In the genomic region with DNA sequence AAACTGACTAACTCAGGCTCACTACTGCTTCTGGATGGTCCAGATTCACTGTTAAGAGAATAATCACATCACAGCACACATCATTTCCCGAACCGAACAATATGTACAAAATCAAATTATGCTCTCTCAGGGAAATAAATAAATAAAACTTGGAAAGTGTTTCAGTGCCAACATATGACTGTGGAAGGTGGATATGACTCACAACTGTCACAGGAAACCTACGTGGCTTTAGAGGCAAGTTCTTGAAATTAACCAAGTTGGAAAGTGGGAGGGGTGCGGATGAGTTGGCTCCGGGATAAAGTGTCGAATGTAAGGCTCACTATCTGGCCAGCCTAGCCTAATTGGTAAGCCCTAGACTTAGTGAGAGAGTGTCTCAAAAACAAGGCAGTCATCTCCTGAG, we compare ENCODE assay signal across 17 mouse cellular contexts.
"Had no signal": no experiment of that assay in that cellular context is flagged by ENCODE, and none has a peak within 500 bp of the region (broad histone marks: within the 10 kb centered on the region; RNA-seq: fewer than 3 reads in every experiment).

No protein-coding gene starts in this region.

- H3K9ac ChIP-seq: liver, embryonic 13.5 days; liver, embryonic 15.5 days; lung, embryonic 15.5 days; midbrain, embryonic 12.5 days; neural tube, embryonic 12.5 days; stomach, embryonic 15.5 days had no signal

- H3K36me3 ChIP-seq: liver, embryonic 13.5 days; liver, embryonic 15.5 days; lung, embryonic 15.5 days; midbrain, embryonic 10.5 days; midbrain, embryonic 12.5 days; neural tube, embryonic 12.5 days; stomach, embryonic 15.5 days had no signal

- H3K4me2 ChIP-seq: liver, embryonic 13.5 days; liver, embryonic 15.5 days; lung, embryonic 15.5 days; midbrain, embryonic 12.5 days; neural tube, embryonic 12.5 days; stomach, embryonic 15.5 days had no signal

- ATAC-seq: midbrain, embryonic 16.5 days had no signal

- H3K4me1 ChIP-seq: lung, embryonic 15.5 days; neural tube, embryonic 12.5 days; stomach, embryonic 15.5 days had no signal

- H3K4me3 ChIP-seq: liver, embryonic 13.5 days; liver, embryonic 15.5 days; lung, embryonic 15.5 days; midbrain, embryonic 10.5 days; midbrain, embryonic 12.5 days; myocyte; neural tube, embryonic 12.5 days; stomach, embryonic 15.5 days had no signal

- H3K27me3 ChIP-seq: liver, embryonic 13.5 days; liver, embryonic 15.5 days; lung, embryonic 15.5 days; neural tube, embryonic 12.5 days; stomach, embryonic 15.5 days had no signal

- H3K9me3 ChIP-seq: liver, embryonic 13.5 days; liver, embryonic 15.5 days; lung, embryonic 15.5 days; midbrain, embryonic 10.5 days; midbrain, embryonic 12.5 days; neural tube, embryonic 12.5 days; stomach, embryonic 15.5 days had no signal

- DNase-seq: liver, embryonic 13.5 days; lung, adult 18-20 months; lung, postnatal 10 days; lung, postnatal 4 days; midbrain, embryonic 14.5 days; right cerebral cortex, postnatal 25 days; thymus, adult 2 months; thymus, postnatal 25 days had no signal

- H3K27ac ChIP-seq: liver, embryonic 13.5 days; liver, embryonic 15.5 days; lung, embryonic 15.5 days; midbrain, embryonic 10.5 days; midbrain, embryonic 12.5 days; neural tube, embryonic 12.5 days; stomach, embryonic 15.5 days; stomach, postnatal 0 days had no signal
